Mouse (Mus musculus) lung, postnatal 0 days (tissue): ENCODE data around the gene Grik4.

Experiments used
- CTCF ChIP-seq: IDR thresholded peaks from 2 replicates; pipeline ENCODE4 v1.5.1; 2016; ENCODE audit warnings: antibody characterized with exemption, mild to moderate bottlenecking
- EP300 ChIP-seq: IDR thresholded peaks from 2 replicates; pipeline ENCODE4 v1.6.1; 2016; ENCODE audit warnings: antibody characterized with exemption, mild to moderate bottlenecking, control low read depth

GRCm38 (mm10) chr9:42550116-42550515 lies 394.2 kb downstream of the Grik4 start:
- TF ChIP-seq CTCF (peak; percentile 96), EP300 (no peak)
